Mouse (Mus musculus) cerebellum, adult 11-12 months (tissue): Measurements from ENCODE around the gene Gm11564.
"Not testable (repeated sequence)": the region's sequence is repeated elsewhere in the genome, so short reads cannot be mapped to it uniquely, and the experiment has no call there.

Experiments
- DNase-seq: peaks from one replicate; pipeline ENCODE4 v3.0.0; 2022

The Gm11564 gene

GRCm38 (mm10) chr11:99815566-99815965 is at the start of gene Gm11564:
Gene Gm11564, minus strand, starts transcription at chr11:99815666.
- not testable (repeated sequence) for DNase-seq

DNA sequence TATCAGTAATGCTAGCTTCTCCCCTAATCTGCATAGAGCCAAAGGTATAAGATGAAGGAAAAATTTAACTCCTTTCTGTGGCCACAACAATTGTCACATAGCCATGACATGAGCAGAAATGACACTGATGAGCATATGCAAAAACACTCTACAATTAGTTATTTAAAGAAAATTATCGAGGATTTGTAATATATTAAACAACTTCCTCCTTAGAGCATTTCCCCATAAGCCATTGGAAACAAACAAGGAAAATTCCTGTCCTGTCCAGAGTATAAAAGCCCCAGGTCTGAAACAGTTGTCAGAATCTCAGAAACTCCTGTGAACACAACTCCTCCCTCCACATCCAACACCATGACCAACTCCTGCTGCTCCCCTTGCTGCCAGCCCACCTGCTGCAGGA is 48.7 kb upstream of the Gm11564 start, which contains the start of gene Gm11559:
Gene Gm11559, plus strand, starts transcription at position 301 of the 400 bp plus-strand sequence.
- not testable (repeated sequence) for DNase-seq

- no peak for DNase-seq
Observed at GRCm38 (mm10) chr11:99858761-99859160, 43.3 kb upstream of the Gm11564 start.

GRCm38 (mm10) chr11:99857617-99858016 is 42.2 kb upstream of the Gm11564 start, which contains the start of gene Gm11568:
Gene Gm11568, plus strand, starts transcription at chr11:99857917.
- DNase-seq: no peak

GRCm38 (mm10) chr11:99854121-99854520 is 38.7 kb upstream of the Gm11564 start:
- DNase-seq: no peak

DNA sequence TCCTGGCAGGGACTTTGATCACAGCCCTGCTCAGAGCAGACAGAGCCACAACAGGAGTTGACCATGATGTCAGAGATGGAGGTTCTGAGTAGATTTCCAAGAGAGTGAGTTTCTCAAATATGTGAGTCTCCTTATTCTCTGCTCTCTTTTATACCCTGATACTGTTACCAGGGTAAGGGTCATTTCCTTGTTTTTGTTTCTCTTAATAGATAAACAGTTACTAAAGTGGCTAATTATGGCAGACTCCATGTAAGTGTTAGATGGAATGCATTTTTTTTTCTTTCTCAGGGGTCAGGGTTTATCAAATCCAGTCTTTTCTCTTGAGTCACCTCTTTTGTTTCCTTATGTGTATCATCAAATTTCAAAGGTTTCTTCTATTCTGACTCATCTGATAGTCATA is 36.0 kb upstream of the Gm11564 start, which contains the start of gene Krtap4-16:
Gene Krtap4-16, minus strand, starts transcription at position 101 of the 400 bp plus-strand sequence.
- DNase-seq: no peak

DNA sequence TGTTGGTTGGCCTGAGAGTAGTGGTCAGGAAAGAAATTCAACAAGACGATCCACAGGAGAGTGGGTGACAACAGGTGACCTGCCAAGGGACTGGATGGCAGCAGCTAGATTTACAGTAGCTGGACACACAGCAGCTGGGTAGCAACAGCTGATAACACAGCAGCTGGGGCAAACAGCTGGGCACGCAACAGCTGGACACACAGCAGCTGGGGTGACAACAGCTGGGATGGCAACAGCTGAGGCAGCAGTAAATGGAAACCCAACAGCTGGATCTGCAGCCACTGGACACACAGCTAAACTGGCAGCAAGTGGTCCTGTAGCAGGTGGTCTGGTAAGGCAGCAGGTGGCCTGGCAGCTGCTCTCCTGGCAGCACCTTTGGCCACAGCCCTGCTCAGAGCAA is 31.3 kb upstream of the Gm11564 start:
- no peak for DNase-seq

GRCm38 (mm10) chr11:99842185-99842584 is 26.7 kb upstream of the Gm11564 start:
- DNase-seq: no peak

GRCm38 (mm10) chr11:99837966-99838365 is 22.5 kb upstream of the Gm11564 start, which contains the start of gene 2300003K06Rik:
Gene 2300003K06Rik, minus strand, starts transcription at chr11:99838066.
- no peak for DNase-seq

- not testable (repeated sequence) for DNase-seq
Observed at GRCm38 (mm10) chr11:99809792-99810191, 5.7 kb downstream of the Gm11564 start, which contains the start of gene Krtap4-13. Gene Krtap4-13, minus strand, starts transcription at chr11:99809892.

DNA sequence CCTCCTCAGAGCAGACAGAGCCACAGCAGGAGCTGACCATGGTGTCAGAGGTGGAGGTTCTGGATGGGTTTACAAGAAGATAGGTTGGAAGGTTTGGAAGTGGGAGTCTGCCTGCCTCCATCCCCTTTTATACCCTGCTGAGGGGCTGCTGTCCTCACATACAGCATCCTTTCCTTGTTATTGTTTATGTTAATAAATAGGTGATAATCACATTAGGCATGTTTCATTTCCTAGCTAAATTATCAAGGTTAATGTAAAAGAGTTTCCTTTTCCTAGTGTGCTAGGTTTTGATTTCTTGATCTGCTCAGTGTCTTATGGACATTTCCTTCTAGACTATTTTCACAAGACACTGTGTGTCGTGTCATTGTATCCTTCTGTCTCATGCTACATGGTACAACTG is 11.1 kb downstream of the Gm11564 start, which contains the start of gene Gm11554:
Gene Gm11554, minus strand, starts transcription at position 101 of the 400 bp plus-strand sequence.
- DNase-seq: not testable (repeated sequence)

GRCm38 (mm10) chr11:99798832-99799231 is 16.6 kb downstream of the Gm11564 start, which contains the start of gene Gm11569:
Gene Gm11569, minus strand, starts transcription at chr11:99798932.
- DNase-seq: not testable (repeated sequence)

- no peak for DNase-seq
Observed at GRCm38 (mm10) chr11:99793367-99793766, 22.1 kb downstream of the Gm11564 start, which contains the start of gene Gm11596. Gene Gm11596, minus strand, starts transcription at chr11:99793467.

GRCm38 (mm10) chr11:99784900-99785299 is 30.6 kb downstream of the Gm11564 start, which contains the start of gene Krtap4-9:
Gene Krtap4-9, plus strand, starts transcription at chr11:99785200.
- DNase-seq: not testable (repeated sequence)

DNA sequence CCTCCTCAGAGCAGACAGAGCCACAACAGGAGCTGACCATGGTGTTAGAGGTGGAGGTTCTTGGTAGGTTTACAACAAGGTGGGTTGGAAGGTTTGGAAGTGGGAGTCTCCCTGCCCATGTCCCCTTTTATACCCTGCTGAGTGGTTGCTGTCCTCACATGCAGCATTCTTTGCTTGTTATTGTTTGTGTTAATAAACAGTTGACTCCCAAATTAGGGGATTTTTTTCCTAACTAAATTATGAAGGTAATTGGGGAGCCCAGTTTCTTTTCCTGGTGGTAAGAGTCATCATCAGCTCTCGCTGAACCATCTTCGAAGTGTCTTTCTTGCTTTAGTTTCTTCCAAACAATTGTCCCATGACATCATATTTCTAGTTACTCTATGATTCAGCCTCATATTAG is 34.9 kb downstream of the Gm11564 start, which contains the start of gene Krtap4-8:
Gene Krtap4-8, minus strand, starts transcription at position 101 of the 400 bp plus-strand sequence.
- DNase-seq: no peak

- DNase-seq: no peak
Observed at GRCm38 (mm10) chr11:99778401-99778800, 37.1 kb downstream of the Gm11564 start.

DNA sequence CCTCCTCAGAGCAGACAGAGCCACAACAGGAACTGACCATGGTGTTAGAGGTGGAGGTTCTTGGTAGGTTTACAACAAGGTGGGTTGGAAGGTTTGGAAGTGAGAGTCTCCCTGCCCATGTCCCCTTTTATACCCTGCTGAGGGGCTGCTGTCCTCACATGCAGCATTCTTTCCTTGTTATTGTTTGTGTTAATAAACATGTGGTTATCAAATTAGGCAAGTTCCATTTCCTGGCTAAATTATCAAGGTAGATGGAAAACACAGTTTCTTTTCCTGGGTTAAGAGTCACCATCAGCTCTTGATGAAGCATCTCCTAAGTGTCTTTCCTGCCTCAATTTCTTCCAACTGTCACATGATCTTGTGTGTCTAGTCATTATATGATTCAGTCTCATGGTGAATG is 42.7 kb downstream of the Gm11564 start, which contains the start of gene Gm11595:
Gene Gm11595, minus strand, starts transcription at position 101 of the 400 bp plus-strand sequence.
- not testable (repeated sequence) for DNase-seq

- no peak for DNase-seq
Observed at GRCm38 (mm10) chr11:99768410-99768809, 47.1 kb downstream of the Gm11564 start.
